In the genomic region with DNA sequence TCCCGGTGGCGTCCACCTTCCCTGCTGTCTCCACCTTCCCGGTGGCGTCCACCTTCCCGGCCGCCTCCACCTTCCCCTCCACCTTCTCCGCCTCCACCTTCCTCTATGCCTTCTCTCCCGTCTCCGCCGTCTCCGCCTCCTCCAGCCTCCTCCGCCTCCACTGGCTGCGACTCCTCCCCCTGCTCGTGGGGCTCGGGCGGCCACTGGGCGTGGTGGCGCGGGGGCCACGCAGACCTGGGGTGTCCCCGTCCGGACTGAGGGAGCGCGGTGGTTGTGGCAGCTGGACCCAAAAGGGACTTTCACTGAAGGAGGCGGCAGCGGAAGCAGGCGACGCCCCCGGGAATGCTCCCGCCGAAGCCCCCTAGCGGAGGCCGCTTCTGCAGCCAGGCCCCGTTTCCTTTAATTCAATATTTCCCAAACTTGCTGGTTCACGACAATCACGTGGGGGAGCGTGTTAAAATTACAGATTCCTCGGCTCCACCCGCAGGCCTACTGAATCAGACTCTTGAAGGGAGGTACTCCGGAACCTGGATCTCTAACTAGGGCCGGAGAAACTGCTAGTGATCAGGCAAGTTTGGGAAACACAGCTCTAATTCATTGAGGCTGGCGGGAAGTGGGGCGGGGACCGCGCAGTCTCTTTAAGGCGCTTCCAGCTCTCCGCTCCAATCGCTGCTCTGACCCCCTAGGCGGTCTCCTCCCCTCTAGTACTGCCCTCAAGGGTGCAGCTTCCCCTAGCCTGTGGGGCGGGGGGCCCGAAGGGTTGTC, we compare ENCODE assay signal across 8 mouse cellular contexts. TPM values are rescaled to one million over a fixed set of nuclear protein-coding genes. Genes with fewer than 3 reads are reported as not detected.
DNase-seq lines count a peak whose midpoint lies in the region; ATAC-seq and TF ChIP-seq lines count a peak whose summit lies in the region.

A gene (minus strand): TSS at position 115 of the 765 bp plus-strand sequence.

- H3K27me3 ChIP-seq in hindbrain, embryonic 16.5 days (replicated peaks; ENCODE audit: control insufficient read depth, insufficient read depth, low read length), result no peaks in the 10 kb centered on the region

- peak within 1 kb of the TSS; percentile 75 for H3K9ac ChIP-seq in hindbrain, embryonic 16.5 days (ENCODE audit: low read depth, low read length)

- peak within 1 kb of the TSS; percentile 54 for H3K4me3 ChIP-seq in hindbrain, embryonic 16.5 days (ENCODE audit: low read length)
- peak within 1 kb of the TSS; percentile 57 for H3K4me3 ChIP-seq in left cerebral cortex, adult 2 months

- ATAC-seq in hindbrain, embryonic 16.5 days, result peak; percentile 92
- ATAC-seq in megakaryocyte, adult 5-6 weeks (ENCODE audit: poor library complexity, severe bottlenecking), result peak; percentile 99

- no peaks in the 10 kb centered on the region for H3K36me3 ChIP-seq in hindbrain, embryonic 16.5 days (ENCODE audit: control insufficient read depth, insufficient read depth, low read length)

- peak within 1 kb of the TSS; percentile 86 for H3K27ac ChIP-seq in hindbrain, embryonic 16.5 days (ENCODE audit: low read depth, low read length)
- peak within 1 kb of the TSS; percentile 75 for H3K27ac ChIP-seq in left cerebral cortex, adult 2 months

- H3K4me2 ChIP-seq in hindbrain, embryonic 16.5 days (ENCODE audit: low read length), result peak within 1 kb of the TSS; percentile 71

- peak; percentile 65 for DNase-seq in T-cell, adult 2 months (ENCODE audit: low spot score)
- peak; percentile 67 to 73 for DNase-seq in cerebellum, postnatal 36 days
- DNase-seq in frontal cortex, postnatal 36 days (ENCODE audit: low spot score in 2 of 2), result peak; percentile 63 to 69
- DNase-seq in left cerebral cortex, adult 2 months (ENCODE audit: extremely low spot score in 1 of 2, low spot score in 2 of 2), result peak; percentile 67 to 70
- DNase-seq in right cerebral cortex, adult 2 months (ENCODE audit: low spot score in 2 of 2), result peak; percentile 62 to 68
- DNase-seq in urinary bladder, postnatal 14 days (ENCODE audit: low spot score), result peak; percentile 80

- H3K4me1 ChIP-seq in hindbrain, embryonic 16.5 days (ENCODE audit: control insufficient read depth, insufficient read depth, low read depth, low read length), result peaks cover 4% of the 10 kb centered on the region; the same call in 1 of the 2 replicates

- 26% methylated on average over 48 of the region's 51 CpGs for WGBS in hindbrain, embryonic 16.5 days

- intact Hi-C loops in left cerebral cortex, adult 2 months (cut with DNase I), result loop anchor here (2.0 kb wide), 2 partner anchors 47 to 53 kb away; no protein-coding TSS in a partner anchor

- TF ChIP-seq CTCF in left cerebral cortex, adult 2 months (IDR thresholded peaks at IDR 0.05), result peak; percentile 58

- H3K9me3 ChIP-seq in hindbrain, embryonic 16.5 days (ENCODE audit: control insufficient read depth, low read length), result no peaks in the 10 kb centered on the region

RNA-seq across cellular contexts. Expression of the gene that starts here (rescaled TPM):
- 1.6 and 1.9 TPM in 2 replicates for polyA plus RNA-seq in hindbrain, embryonic 16.5 days (2015; fragmentation: Nextera tagmentation; extraction: Ambion mirVana)
- 10 to 100 TPM; 15.1 to 17.8 TPM for total RNA-seq in left cerebral cortex, adult 2 months (2021)
- 0.09 and 0.48 TPM in 2 replicates for total RNA-seq in megakaryocyte, adult 5-6 weeks (2015)
- total RNA-seq in megakaryocyte, adult 5-6 weeks (2017), result 0.11 and 0.53 TPM in 2 replicates

Comparison
In these comparisons a context has a peak if more than half of its experiments do, and no peak if none do; other contexts are left out.
1. Peak in every context shown above with its lines: DNase-seq, ATAC-seq, H3K4me3 ChIP-seq and H3K27ac ChIP-seq.
2. RNA of the gene that starts here (total RNA-seq): 15.1 to 17.8 TPM in left cerebral cortex, adult 2 months; 0.09 to 0.53 TPM in megakaryocyte, adult 5-6 weeks; every median in the first group is over 10 times any median in the second.
3. Peak in ATAC-seq in megakaryocyte, adult 5-6 weeks; RNA of the gene not detected or under 1 TPM.